In the genomic region with DNA sequence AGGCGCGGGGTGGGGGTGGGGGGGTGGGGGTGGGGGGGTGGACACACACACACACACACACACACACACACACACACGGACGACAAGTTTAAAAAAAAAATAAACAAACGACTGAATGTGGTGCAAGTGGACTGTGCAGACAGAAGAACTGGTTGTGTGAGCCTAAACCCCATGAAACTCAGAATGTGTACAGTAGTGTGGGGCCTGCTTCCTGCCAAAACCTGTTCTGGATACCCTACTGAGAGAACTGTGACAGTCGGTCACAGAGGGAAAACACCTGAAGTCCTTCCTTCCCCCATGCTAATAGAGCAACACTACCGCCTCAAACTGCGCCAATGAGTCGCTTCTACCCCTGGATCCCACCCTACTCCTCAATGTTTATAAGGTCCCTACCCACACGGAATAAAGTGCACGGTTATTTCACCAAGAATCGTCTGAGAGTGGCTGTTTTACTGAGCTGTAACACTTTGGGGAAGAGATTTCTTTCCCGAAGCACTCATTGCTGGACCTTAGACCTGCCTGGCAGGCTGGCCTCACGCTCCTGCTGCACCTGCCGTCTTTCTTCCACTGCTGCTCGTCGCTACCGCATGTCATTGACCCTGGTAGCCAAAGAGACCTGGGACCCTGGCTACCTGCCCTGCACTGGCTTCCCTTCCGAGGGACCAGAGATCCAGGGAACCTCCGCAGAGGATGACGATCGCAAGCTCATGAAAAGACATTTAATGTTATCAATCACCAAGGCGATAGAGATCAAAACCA, we compare ENCODE assay signal across 20 mouse cellular contexts. TPM values are rescaled to one million over a fixed set of nuclear protein-coding genes. Genes with fewer than 3 reads are reported as not detected.
DNase-seq lines count a peak whose midpoint lies in the region; ATAC-seq and TF ChIP-seq lines count a peak whose summit lies in the region.
"Had no signal": no experiment of that assay in that cellular context is flagged by ENCODE, and none has a peak within 500 bp of the region (broad histone marks: within the 10 kb centered on the region; RNA-seq: fewer than 3 reads in every experiment).

No protein-coding gene starts in this region.

- H3K27me3 ChIP-seq in lung, embryonic 14.5 days (ENCODE audit: insufficient read depth, low read length), result no peaks in the 10 kb centered on the region
- H3K27me3 ChIP-seq in kidney, embryonic 15.5 days, result no peaks in the 10 kb centered on the region
- no peaks in the 10 kb centered on the region for H3K27me3 ChIP-seq in stomach, embryonic 16.5 days (ENCODE audit: control insufficient read depth, insufficient read depth, low read length)
- H3K27me3 ChIP-seq: heart, embryonic 12.5 days; lung, embryonic 15.5 days had no signal

- ATAC-seq in lung, embryonic 14.5 days (ENCODE audit: insufficient read depth), result peak; percentile 60; the same call in 1 of the 2 replicates
- 0 out of 2 replicates have a peak, but pooled peaks have one; percentile 15 for ATAC-seq in kidney, embryonic 15.5 days (replicated peaks; ENCODE audit: low FRiP score)
- peak; percentile 82 for ATAC-seq in stomach, embryonic 16.5 days (ENCODE audit: insufficient read depth, low FRiP score)
- ATAC-seq: forebrain, embryonic 14.5 days; hindbrain, postnatal 0 days; midbrain, embryonic 16.5 days had no signal

- no peak for TF ChIP-seq CTCF in lung, embryonic 14.5 days (IDR thresholded peaks at IDR 0.05; ENCODE audit: low read depth)

- no peak overlapping the region for H3K9ac ChIP-seq in lung, embryonic 14.5 days
- no peak overlapping the region for H3K9ac ChIP-seq in kidney, embryonic 15.5 days
- H3K9ac ChIP-seq in stomach, embryonic 16.5 days (ENCODE audit: low read length), result no peak overlapping the region
- H3K9ac ChIP-seq: heart, embryonic 12.5 days; lung, embryonic 15.5 days had no signal

- H3K4me1 ChIP-seq in lung, embryonic 14.5 days (ENCODE audit: insufficient read depth), result no peaks in the 10 kb centered on the region
- no peaks in the 10 kb centered on the region for H3K4me1 ChIP-seq in kidney, embryonic 15.5 days
- H3K4me1 ChIP-seq in stomach, embryonic 16.5 days (ENCODE audit: control insufficient read depth, insufficient read depth, low read length), result no peaks in the 10 kb centered on the region
- H3K4me1 ChIP-seq: heart, embryonic 12.5 days; lung, embryonic 15.5 days had no signal

- H3K27ac ChIP-seq in lung, embryonic 14.5 days (ENCODE audit: low read depth), result peak overlapping the region; percentile 36; the same call in 1 of the 2 replicates
- no peak overlapping the region for H3K27ac ChIP-seq in kidney, embryonic 15.5 days
- peak overlapping the region; percentile 60; the same call in 1 of the 2 replicates for H3K27ac ChIP-seq in stomach, embryonic 16.5 days (ENCODE audit: low read length)
- H3K27ac ChIP-seq: hindbrain, postnatal 0 days; layer of hippocampus, adult 2 months; lung, embryonic 15.5 days had no signal

- H3K9me3 ChIP-seq in lung, embryonic 14.5 days (ENCODE audit: low read depth, low read length), result no peaks in the 10 kb centered on the region
- H3K9me3 ChIP-seq in kidney, embryonic 15.5 days (replicated peaks), result no peaks in the 10 kb centered on the region
- H3K9me3 ChIP-seq in stomach, embryonic 16.5 days (replicated peaks; ENCODE audit: control insufficient read depth, low read length), result no peaks in the 10 kb centered on the region
- H3K9me3 ChIP-seq: lung, embryonic 15.5 days had no signal

- no peaks in the 10 kb centered on the region for H3K36me3 ChIP-seq in lung, embryonic 14.5 days (ENCODE audit: insufficient read depth)
- no peaks in the 10 kb centered on the region for H3K36me3 ChIP-seq in kidney, embryonic 15.5 days
- no peaks in the 10 kb centered on the region for H3K36me3 ChIP-seq in stomach, embryonic 16.5 days (ENCODE audit: control insufficient read depth, insufficient read depth, low read length)
- H3K36me3 ChIP-seq: G1E; heart, embryonic 12.5 days; lung, embryonic 15.5 days had no signal

- DNase-seq in lung, embryonic 14.5 days, result no peak
- DNase-seq in lung, postnatal 4 days, result no peak
- DNase-seq in R1 (ENCODE audit: low read depth, low spot score), result peak; percentile 50
- DNase-seq in adrenal gland, postnatal 14 days, result no peak
- DNase-seq in testis, postnatal 10 days (ENCODE audit: low spot score), result no peak
- DNase-seq: adrenal gland, adult 2 months; B cell, adult 2 months; cerebellum, adult 11 months; left cerebral cortex, postnatal 4 days; spleen, adult 18-20 months had no signal

- 34% methylated on average over 23 of the region's 23 CpGs for WGBS in lung, embryonic 14.5 days
- WGBS in kidney, embryonic 15.5 days, result 59% methylated on average over 23 of the region's 23 CpGs
- WGBS in stomach, embryonic 16.5 days, result 39% methylated on average over 23 of the region's 23 CpGs

- no peak overlapping the region for H3K4me2 ChIP-seq in lung, embryonic 14.5 days
- no peak overlapping the region for H3K4me2 ChIP-seq in kidney, embryonic 15.5 days
- H3K4me2 ChIP-seq in stomach, embryonic 16.5 days (ENCODE audit: low read depth, low read length), result peak overlapping the region; percentile 27
- H3K4me2 ChIP-seq: heart, embryonic 12.5 days; lung, embryonic 15.5 days had no signal

- no peak overlapping the region for H3K4me3 ChIP-seq in lung, embryonic 14.5 days (ENCODE audit: low read depth, low read length)
- no peak overlapping the region for H3K4me3 ChIP-seq in kidney, embryonic 15.5 days (replicated peaks)
- no peak overlapping the region for H3K4me3 ChIP-seq in stomach, embryonic 16.5 days (replicated peaks; ENCODE audit: low read length)
- H3K4me3 ChIP-seq: erythroblast, embryonic 14.5 days; heart, embryonic 12.5 days; layer of hippocampus, adult 2 months; lung, embryonic 15.5 days had no signal

RNA-seq across cellular contexts. Expression of gene Slc25a36, which starts 13.2 kb away (rescaled TPM):
- 97.0 and 102 TPM in 2 replicates for polyA plus RNA-seq in lung, embryonic 14.5 days (2014; fragmentation: Nextera tagmentation; extraction: Ambion mirVana)
- polyA plus RNA-seq in kidney, embryonic 15.5 days (2015; fragmentation: Nextera tagmentation; extraction: Ambion mirVana), result 68.4 and 76.6 TPM in 2 replicates
- polyA plus RNA-seq in stomach, embryonic 16.5 days (2015; fragmentation: Nextera tagmentation; extraction: Ambion mirVana), result 66.8 and 74.2 TPM in 2 replicates
- total RNA-seq in adrenal gland, postnatal 14 days (2021), result 75.4 and 82.8 TPM in 2 replicates

Comparison
In these comparisons a context has a peak if more than half of its experiments do, and no peak if none do; other contexts are left out.
1. ATAC-seq: peak in every context shown above with its lines; median percentile 82 in stomach, embryonic 16.5 days; 60 in lung, embryonic 14.5 days; 15 in kidney, embryonic 15.5 days.